Mouse (Mus musculus) kidney, adult 2 months (tissue): ENCODE data around the gene Efr3b.

Experiments used
- CTCF ChIP-seq: fragments of 200-500 bp; conservative IDR thresholded peaks from 2 replicates; pipeline ENCODE4 v1.5.1; 2011; ENCODE audit warnings: low read depth, mild to moderate bottlenecking, control low read depth, low read length, moderate library complexity, mixed read lengths; ENCODE audit not compliant: insufficient read depth, insufficient read length
- POLR2A ChIP-seq: fragments of 200-500 bp; IDR thresholded peaks from one replicate; pipeline ENCODE4 v1.6.1; 2011; ENCODE audit warnings: low read depth, low read length, control low read depth

DNA sequence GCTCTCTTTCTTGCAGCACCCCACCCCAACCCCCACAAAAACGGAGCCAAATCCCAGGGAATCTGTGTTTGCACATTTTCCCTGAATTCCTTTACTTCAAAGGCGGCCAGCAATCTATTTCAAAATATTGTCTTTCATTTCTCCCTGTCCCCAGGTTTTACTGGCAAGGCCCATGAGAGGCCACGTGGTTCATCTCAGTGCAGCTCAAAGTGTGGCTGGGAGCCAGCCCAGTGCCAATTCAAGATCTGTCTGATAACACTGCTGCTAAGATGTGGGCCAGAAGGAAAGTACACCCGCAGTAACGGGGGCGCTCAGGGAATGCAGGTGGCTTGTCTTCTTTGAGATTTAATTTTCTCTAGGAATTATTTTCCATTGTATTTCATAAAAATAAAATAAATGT, 56.5 kb downstream of the Efr3b start:
- TF ChIP-seq CTCF = no peak
- no peak for TF ChIP-seq POLR2A
